Mouse (Mus musculus): ENCODE measurements at regions not wholly inside any gene's neighbourhood (a gene's known extent, or its start where the extent isn't known, plus 50 kb on each side); places are given as distances from the start of the nearest gene placed in this dataset.

DNA sequence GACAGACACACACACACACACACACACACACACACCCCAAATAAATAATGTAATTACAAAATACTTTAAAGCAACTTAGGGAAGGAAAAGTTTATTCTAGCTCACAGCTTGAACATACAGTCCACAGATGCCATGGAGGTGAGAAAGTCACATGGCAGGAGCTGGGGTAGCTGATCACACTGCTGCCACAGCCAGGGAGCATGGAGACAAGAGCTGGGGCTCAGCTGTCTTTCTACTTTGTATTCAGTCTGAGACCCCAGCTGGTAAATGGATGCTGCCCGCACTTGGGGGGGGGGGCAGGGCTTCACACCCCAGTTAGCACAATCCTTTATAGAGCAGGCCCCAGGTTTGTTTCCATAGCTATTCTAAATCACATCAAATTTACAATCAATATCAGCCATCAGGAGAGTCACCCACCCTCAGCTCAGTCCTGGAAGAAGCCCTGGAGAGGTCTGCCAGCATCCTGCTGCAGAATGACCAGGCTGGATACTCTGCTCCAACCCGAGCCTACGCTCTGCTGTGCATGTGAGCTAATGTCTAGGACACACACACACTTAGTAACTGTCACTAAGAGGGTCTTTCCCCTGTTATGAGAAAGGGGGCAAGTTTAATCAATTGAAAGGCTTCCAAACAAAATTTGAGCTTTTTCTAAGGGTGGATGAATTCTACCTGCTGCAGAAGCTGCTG is 184.3 kb upstream of the Tle3 start:
- dilution Hi-C loops (cut with MboI; ENCODE audit: extremely low pct_ligation_motif_present, extremely low pct_unique_long_range_greater_than_20kb, low sequenced_read_pairs): no loop called here
- in situ Hi-C loops (cut with MboI; ENCODE audit: low pct_ligation_motif_present, low pct_unique_long_range_greater_than_20kb, low sequenced_read_pairs): no loop called here
- no peaks in the 10 kb centered on the region for H3K9me3 ChIP-seq (replicated peaks; ENCODE audit: low read length)
- H3K27ac ChIP-seq (ENCODE audit: insufficient read depth, low read depth): no peak overlapping the region
- H3K4me1 ChIP-seq (ENCODE audit: control insufficient read depth in 1 of 2, insufficient read depth in 2 of 2): no peaks in the 10 kb centered on the region
- no peak overlapping the region for H3K9ac ChIP-seq (ENCODE audit: insufficient read depth, low read depth)
- H3K36me3 ChIP-seq (replicated peaks in 1 of 2; ENCODE audit: control insufficient read depth in 1 of 2, insufficient read depth in 1 of 2, low read length in 1 of 2): no peaks in the 10 kb centered on the region
- H3K27me3 ChIP-seq (replicated peaks): no peaks in the 10 kb centered on the region
- TF ChIP-seq ZKSCAN1 (IDR thresholded peaks at IDR 0.05; ENCODE audit: borderline replicate concordance, low read depth, low read length) (no peak), USF1 (IDR thresholded peaks at IDR 0.05; ENCODE audit: low read depth, low read length) (no peak), RAD21 (IDR thresholded peaks at IDR 0.05; ENCODE audit: low read depth, low read length) (no peak), E2F4 (IDR thresholded peaks at IDR 0.05; ENCODE audit: insufficient replicate concordance, low read depth, low read length) (no peak), USF2 (conservative IDR thresholded peaks at IDR 0.05; ENCODE audit: low read depth, low read length) (no peak), BHLHE40 (IDR thresholded peaks at IDR 0.05; ENCODE audit: low read depth, low read length) (no peak), TCF12 (IDR thresholded peaks at IDR 0.05; ENCODE audit: low read depth, low read length) (no peak), CTCF (conservative IDR thresholded peaks at IDR 0.05 in 1 of 2, IDR thresholded peaks at IDR 0.05 in 1 of 2; ENCODE audit: low read depth in 2 of 2, low read length in 2 of 2) (no peak), MYC (IDR thresholded peaks at IDR 0.05; ENCODE audit: low read depth, low read length) (no peak), UBTF (IDR thresholded peaks at IDR 0.05; ENCODE audit: low read depth, low read length) (no peak), NELFE (IDR thresholded peaks at IDR 0.05; ENCODE audit: low read depth, low read length) (no peak), ZMIZ1 (IDR thresholded peaks at IDR 0.05; ENCODE audit: low read depth, low read length) (no peak), POLR2A (IDR thresholded peaks at IDR 0.05; ENCODE audit: low read depth, low read length) (no peak), HCFC1 (IDR thresholded peaks at IDR 0.05; ENCODE audit: low read depth, low read length) (no peak), SMC3 (IDR thresholded peaks at IDR 0.05; ENCODE audit: low read depth, low read length) (no peak), MAX (IDR thresholded peaks at IDR 0.05; ENCODE audit: low read length) (no peak)
- no peaks in the 10 kb centered on the region for H3K79me2 ChIP-seq (replicated peaks; ENCODE audit: control insufficient read depth, extremely low read depth, insufficient read depth, poor library complexity, severe bottlenecking)
- no peak overlapping the region for H3K4me2 ChIP-seq (ENCODE audit: insufficient read depth, low read depth, poor library complexity, severe bottlenecking)
- no peak overlapping the region for H3K4me3 ChIP-seq (replicated peaks in 1 of 3; ENCODE audit: low read depth in 2 of 3, low read length in 2 of 3, poor library complexity in 1 of 3)
- DNase-seq (ENCODE audit: extremely low read depth): no peak

GRCm38 (mm10) chr9:61189295-61189694 is 182.9 kb upstream of the Tle3 start:
- H3K9me3 ChIP-seq (replicated peaks; ENCODE audit: low read length): no peaks in the 10 kb centered on the region
- no peak for TF ChIP-seq POLR2AphosphoS2 (IDR thresholded peaks at IDR 0.05; ENCODE audit: low read depth, low read length)
- no peak for TF ChIP-seq MAFK (IDR thresholded peaks at IDR 0.05; ENCODE audit: insufficient replicate concordance, low read length)
- no peak for TF ChIP-seq EP300 (IDR thresholded peaks at IDR 0.05; ENCODE audit: low read length)
- no peak for TF ChIP-seq MEF2A (IDR thresholded peaks at IDR 0.05; ENCODE audit: borderline replicate concordance, low read depth, low read length)
- no peak for TF ChIP-seq MXI1 (IDR thresholded peaks at IDR 0.05; ENCODE audit: low read depth, low read length)
- no peak for TF ChIP-seq PAX5 (IDR thresholded peaks at IDR 0.05; ENCODE audit: low read length)
- TF ChIP-seq RAD21 (IDR thresholded peaks at IDR 0.05; ENCODE audit: low read depth, low read length): no peak
- no peak for TF ChIP-seq KAT2A (IDR thresholded peaks at IDR 0.05; ENCODE audit: insufficient replicate concordance, low read length)
- TF ChIP-seq GABPA (IDR thresholded peaks at IDR 0.05; ENCODE audit: insufficient replicate concordance, low read depth, low read length): no peak
- no peak for TF ChIP-seq ZKSCAN1 (IDR thresholded peaks at IDR 0.05; ENCODE audit: borderline replicate concordance, low read depth, low read length)
- no peak for TF ChIP-seq MAZ (IDR thresholded peaks at IDR 0.05; ENCODE audit: low read depth, low read length)
- no peak for TF ChIP-seq USF1 (IDR thresholded peaks at IDR 0.05; ENCODE audit: low read depth, low read length)
- TF ChIP-seq NRF1 (IDR thresholded peaks at IDR 0.05; ENCODE audit: low read depth, low read length): no peak
- TF ChIP-seq SMC3 (IDR thresholded peaks at IDR 0.05; ENCODE audit: low read depth, low read length): no peak
- no peak for TF ChIP-seq MAX (IDR thresholded peaks at IDR 0.05; ENCODE audit: low read length)
- TF ChIP-seq IRF4 (IDR thresholded peaks at IDR 0.05; ENCODE audit: low read depth, low read length): no peak
- TF ChIP-seq BHLHE40 (IDR thresholded peaks at IDR 0.05; ENCODE audit: low read depth, low read length): no peak
- no peak for TF ChIP-seq CHD1 (IDR thresholded peaks at IDR 0.05; ENCODE audit: low read depth, low read length)
- no peak for TF ChIP-seq CHD2 (IDR thresholded peaks at IDR 0.05; ENCODE audit: low read length)
- no peak for TF ChIP-seq NELFE (IDR thresholded peaks at IDR 0.05; ENCODE audit: low read depth, low read length)
- DNase-seq (ENCODE audit: extremely low read depth): no peak
- H3K79me2 ChIP-seq (replicated peaks; ENCODE audit: control insufficient read depth, extremely low read depth, insufficient read depth, poor library complexity, severe bottlenecking): no peaks in the 10 kb centered on the region
- H3K27ac ChIP-seq (ENCODE audit: insufficient read depth, low read depth): no peak overlapping the region
- no peak overlapping the region for H3K9ac ChIP-seq (ENCODE audit: insufficient read depth, low read depth)
- no peaks in the 10 kb centered on the region for H3K36me3 ChIP-seq (replicated peaks in 1 of 2; ENCODE audit: control insufficient read depth in 1 of 2, insufficient read depth in 1 of 2, low read length in 1 of 2)
- H3K27me3 ChIP-seq (replicated peaks): no peaks in the 10 kb centered on the region
- no peak overlapping the region for H3K4me3 ChIP-seq (replicated peaks in 1 of 3; ENCODE audit: low read depth in 2 of 3, low read length in 2 of 3, poor library complexity in 1 of 3)
- no peak overlapping the region for H3K4me2 ChIP-seq (ENCODE audit: insufficient read depth, low read depth, poor library complexity, severe bottlenecking)
- dilution Hi-C loops (cut with MboI; ENCODE audit: extremely low pct_ligation_motif_present, extremely low pct_unique_long_range_greater_than_20kb, low sequenced_read_pairs): no loop called here
- in situ Hi-C loops (cut with MboI; ENCODE audit: low pct_ligation_motif_present, low pct_unique_long_range_greater_than_20kb, low sequenced_read_pairs): no loop called here
- no peaks in the 10 kb centered on the region; a peak in 1 of 4 replicates for H3K4me1 ChIP-seq (ENCODE audit: control insufficient read depth in 1 of 2, insufficient read depth in 2 of 2)
